Mouse (Mus musculus): ENCODE results near the gene Cdiptos.

Gene Cdiptos

DNA sequence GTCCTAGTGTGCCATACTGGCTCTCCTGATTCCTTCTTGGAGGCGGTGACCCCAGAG, 177 bp downstream of the Cdiptos start, which contains the start of gene Cdipt:
Gene Cdipt, plus strand, starts transcription at position 22 of the 57 bp plus-strand sequence.
- DNase-seq (ENCODE audit: low read depth, low spot score) = no peak

DNA sequence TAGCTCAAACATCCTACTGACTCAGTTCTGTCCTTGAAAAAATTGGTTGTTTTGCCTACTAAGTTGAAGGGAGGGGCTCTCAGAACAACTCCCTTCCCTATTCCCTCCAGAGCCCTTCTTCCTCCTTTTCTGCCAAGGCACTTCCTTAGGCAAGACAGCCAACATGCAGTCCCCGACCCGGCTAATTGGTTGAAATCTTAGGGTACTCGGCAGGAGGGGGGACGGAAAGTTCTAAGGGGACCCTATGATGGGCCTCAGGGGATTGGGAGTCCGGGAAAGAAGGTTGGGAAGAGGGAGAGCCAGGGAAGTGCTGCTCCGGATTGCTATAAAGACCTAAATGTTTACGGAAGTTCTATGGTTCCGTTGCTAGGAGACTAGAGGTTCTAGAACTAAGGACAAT, 405 bp downstream of the Cdiptos start:
- no peak for DNase-seq (ENCODE audit: low read depth, low spot score)

DNA sequence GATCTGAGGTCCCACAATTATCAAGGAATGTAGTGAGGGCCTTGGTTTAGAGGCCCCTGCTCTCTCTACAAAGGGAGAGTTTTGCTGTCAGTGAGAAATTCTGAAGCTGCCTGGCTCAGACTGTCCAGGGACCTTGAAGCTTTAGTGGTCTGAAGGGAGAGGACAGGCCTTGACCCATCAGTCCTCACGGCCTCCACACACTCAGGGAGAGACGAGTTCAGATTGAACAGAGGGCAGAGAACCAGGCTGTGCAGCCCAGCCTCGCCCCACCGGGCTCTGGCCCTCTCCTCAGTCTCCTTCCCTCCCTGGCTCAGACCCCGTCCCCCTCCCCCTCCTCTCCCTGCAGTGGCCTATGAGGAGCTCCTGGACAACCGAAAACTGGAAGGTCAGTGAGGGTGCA, 8.5 kb downstream of the Cdiptos start:
- DNase-seq (ENCODE audit: low read depth, low spot score) = no peak

DNA sequence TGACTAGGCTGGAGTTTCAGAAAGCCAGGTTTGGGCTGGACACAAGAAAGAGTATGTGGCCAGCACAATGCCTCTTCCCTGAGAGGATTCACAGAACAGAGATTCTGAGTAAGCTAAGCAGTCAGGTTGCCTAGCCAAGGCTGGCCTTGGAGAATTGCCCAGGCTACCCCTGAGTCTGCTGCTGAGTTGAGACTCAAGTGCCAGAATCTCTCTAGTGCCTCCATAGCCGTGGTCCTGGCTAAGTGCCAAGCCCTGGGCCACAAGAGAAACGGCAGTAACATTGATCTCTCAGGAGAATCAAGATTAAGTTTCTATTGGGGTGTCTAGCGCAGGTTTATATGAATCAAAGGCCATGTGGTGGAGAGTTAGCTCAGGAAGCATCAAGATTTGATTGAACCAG, 10.3 kb downstream of the Cdiptos start:
- DNase-seq (ENCODE audit: low read depth, low spot score) = no peak

DNA sequence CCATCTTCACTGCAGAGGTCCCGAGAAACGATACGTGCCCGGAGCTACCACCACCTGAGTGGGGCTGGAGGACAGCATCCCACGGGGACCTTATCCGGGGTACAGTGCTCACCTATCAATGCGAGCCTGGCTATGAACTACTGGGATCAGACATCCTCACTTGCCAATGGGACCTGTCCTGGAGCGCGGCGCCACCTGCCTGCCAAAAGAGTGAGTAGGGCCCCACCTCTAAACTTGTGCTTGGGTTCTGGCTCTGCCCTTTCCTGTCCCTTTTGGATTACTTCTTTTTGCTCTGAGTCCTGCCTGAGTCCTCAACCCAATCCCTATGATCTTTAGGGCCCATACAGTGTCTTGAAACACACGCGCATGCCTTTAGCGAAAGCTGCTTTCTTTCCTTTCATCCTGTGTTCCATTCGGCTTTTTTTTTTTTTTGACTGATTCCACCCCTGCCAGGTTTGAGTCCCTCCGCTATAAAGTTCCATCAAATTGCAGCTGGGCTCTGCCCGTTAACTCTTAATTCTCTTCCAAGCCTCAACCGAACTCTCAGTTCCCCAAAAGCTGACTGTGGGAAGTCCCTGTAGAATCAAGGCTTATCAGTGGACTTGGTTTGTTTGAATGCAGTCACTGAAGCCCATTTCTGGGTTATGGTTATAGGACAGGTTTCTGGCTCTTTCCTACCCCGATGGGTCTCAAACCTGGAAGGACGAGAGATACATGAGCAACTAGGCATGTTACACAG, 12.2 kb downstream of the Cdiptos start:
- DNase-seq (ENCODE audit: low read depth, low spot score) = no peak

DNA sequence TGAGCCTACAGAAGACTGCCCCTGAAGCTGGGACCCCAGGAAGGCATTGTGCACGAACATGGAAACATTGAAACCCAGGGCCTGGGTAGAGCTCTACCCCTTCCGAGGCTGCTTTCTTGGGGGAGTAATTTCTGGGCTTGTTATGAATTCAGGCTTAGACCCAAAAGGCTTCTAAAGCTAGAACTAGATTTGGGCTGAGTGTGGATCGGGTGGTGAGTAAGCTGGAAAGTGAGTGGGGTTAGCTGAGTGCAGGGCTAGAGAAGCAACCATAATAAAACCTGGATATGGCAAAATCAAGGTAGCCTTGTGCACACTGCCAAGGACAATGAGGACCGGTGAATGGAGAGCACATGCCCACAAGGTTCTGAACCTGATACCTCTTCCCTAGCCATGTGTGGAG, 13.9 kb downstream of the Cdiptos start:
- no peak for DNase-seq (ENCODE audit: low read depth, low spot score)

DNA sequence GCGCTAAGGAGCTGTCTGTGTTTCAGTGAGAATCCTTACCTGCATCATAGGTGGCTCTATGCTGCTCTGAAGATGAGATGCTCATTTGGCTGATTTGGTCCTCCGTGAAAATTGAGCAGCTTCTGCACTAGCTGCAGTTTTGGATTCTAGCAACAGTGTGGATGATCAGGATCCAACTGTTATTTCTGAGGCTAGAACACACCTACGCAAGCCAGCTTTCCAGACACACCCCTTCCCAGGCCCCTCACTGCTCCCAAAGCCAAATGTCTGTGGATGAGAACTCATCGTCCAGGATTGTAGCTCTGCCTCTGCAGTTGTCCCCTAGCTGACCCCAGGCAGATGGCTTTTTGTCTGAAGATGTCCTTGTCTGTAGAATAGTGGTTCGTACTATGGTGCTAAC, 14.8 kb downstream of the Cdiptos start:
- peak; percentile 52 for DNase-seq (ENCODE audit: low read depth, low spot score)

DNA sequence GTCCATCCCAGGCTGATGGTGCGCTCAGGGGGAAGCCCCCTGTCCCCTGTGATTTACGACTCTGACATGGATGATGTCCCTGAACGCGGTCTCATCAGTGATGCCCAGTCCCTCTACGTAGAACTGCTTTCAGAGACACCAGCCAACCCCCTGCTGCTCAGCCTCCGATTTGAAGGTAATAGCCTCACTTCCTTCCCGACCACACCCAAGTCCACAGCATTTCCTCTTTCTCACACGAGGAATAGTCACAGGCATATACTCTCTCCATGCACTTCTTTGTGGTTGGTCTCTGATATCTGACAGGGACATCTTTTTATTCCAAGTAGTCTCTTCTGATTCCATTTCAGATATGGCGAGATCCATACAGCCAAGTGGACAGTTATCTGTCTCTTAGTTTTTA, 16.1 kb downstream of the Cdiptos start:
- DNase-seq (ENCODE audit: low read depth, low spot score) = no peak

DNA sequence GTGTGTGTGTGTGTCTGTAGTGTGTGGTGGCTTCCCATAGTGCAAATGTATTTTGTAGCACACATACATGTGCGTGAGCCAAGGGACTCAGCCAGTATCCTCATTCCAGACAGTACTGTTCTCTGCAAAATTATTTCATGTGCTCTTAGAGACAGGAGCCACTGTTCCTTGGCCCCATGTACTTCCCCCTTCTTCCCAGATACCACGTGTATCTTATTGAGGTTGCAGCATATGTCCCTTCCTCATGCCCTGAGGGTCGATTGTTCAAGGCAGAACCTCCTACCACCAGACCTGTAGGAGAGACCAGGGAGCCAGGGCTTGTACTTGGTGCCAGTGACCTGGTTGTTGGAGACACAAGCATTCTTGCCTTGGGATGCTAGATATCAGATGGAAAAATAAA, 20.8 kb downstream of the Cdiptos start:
- no peak for DNase-seq (ENCODE audit: low read depth, low spot score)

DNA sequence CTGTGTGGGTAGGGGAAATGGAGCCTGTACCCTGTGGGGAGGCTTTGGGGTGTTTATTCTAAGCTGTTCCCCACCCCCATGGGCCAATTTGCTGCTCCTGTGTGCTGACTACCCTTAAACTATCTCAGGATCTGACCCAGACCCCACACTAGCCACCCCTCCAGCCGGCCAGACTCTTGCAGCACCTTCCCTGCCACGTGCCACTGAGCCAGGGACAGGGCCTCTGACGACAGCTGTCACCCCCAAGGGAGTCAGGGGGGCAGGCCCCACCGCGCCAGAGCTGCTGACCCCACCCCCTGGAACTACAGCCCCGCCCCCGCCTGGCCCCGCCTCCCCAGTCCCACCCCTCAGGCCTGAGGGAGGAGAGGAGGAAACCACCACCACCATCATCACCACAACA, 23.3 kb downstream of the Cdiptos start:
- no peak for DNase-seq (ENCODE audit: low read depth, low spot score)

DNA sequence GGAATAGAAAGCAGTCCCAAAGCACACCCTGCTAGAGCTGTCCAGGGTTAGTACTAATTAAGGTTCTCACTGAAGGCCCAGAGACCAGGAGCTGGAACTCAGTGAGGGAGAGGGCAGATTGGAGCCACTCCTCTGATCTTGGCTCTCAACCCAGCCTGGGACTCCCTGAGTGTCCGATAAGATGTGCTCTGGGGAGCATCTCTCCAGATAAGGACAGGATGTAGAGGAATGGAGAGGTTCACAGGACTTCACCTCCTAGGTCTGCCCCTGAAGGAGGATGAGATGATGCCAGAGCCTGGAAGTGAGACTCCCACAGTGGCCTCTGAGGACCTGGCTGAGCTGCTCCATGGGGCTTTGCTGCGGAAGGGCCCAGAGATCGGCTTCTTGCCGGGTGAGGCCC, 24.2 kb downstream of the Cdiptos start:
- DNase-seq (ENCODE audit: low read depth, low spot score) = no peak

DNA sequence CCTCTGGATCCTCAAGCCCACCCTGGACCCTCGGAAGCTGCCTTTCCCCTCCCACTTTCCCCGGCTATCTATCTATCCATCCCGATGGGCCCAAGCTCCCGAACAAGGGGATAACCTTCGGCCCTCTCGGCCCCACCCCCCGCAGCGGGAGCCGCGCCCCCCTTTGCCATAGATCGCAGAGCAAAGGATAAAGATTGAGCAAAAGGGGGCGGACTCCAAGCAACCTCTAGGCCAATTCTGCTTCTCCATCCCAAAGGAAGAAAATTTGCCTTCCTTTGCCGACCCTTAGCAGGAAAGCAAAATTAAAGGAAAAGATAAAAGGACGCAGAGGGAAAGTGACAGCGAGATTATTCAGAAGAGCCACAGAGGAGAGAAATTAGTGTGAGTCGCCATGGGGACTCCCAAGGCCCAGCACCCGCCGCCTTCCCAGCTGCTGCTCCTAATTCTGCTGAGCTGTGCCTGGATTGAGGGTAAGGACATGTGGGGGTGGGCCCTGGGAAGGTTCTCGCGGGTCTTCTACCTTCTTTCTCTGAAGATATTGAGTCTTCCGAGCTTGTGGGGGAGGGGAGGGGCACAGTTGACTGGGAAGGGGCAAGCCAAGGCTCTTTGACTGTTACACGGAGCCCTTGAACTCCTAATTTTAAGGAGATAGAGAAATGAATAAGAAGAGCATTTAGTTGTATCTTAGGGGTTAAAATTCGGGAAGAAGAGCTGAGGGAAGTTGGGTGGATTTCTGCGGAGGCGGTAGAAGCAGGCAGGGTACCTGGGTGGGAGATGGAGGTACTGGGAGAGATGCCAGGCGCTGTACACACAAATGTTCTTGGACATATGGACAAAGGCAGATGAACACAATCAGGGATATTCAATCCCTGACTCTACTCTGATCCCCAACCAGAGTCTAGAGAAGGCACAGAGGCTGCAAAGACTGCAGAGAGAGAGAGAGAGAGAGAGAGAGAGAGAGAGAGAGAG, 25.0 kb downstream of the Cdiptos start:
- DNase-seq (ENCODE audit: low read depth, low spot score) = no peak

DNA sequence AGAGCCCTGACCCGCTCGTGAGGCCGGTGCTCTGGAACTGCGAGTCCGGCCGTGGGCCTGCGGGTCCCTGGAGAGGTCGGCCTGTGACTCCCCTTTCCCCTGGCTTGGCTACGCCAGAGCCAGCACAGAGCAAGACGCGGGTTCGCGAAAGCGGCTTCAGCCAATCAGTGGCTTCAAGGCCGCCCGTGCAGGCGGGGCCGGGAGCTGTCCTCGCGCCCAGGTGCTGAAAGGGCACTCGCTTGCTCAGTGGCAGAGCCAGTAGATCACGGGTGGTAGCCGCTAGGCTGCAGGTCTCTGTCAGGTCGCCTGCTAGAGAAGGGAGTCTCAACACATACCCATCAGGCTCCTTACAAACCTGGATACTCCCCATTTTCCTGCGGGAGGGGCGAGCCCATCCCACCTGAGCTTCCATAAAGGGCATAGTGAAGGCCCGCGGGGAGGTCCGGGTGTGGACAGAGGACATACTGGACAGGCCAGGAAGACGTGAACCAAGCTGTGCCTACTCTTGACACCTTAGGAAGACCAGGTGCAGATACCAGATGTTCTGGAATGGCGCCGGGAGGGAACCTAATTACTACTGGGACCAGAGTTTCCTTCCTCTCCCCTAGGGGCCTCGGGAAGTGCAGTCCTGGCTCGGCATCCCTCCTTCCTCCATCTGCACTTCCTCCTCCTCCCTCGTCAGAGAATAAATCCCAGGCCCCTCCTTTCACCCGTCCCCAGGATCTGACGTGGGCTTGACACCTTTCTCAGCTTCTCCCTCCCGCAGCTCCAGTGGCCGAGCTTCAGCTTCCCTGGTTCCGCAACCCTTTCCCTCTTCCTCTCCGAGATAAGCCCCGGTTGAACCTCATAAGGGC, 25.9 kb downstream of the Cdiptos start, which contains the start of gene Sez6l2:
Gene Sez6l2, plus strand, starts transcription at position 771 of the 854 bp plus-strand sequence.
- peak; percentile 93 for DNase-seq (ENCODE audit: low read depth, low spot score)

DNA sequence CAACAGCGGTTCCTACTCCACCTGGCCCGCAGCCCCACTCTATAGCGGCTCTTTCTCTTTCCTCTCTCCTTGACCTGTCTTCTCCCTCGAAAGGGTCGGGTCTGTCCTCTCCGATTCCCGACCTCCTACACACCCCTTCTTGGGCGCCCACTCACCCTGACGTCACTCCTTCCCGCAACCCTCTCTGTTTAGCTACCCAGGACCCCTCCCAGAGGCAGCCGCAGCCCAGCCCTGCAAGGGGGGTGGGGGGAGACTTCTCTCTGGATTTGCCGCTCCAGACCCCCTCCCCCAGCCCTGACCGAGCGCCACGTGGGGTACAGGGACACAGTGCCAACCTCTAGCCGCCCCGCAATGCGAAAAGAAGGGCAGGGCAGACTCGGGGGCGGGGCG, 26.5 kb downstream of the Cdiptos start, which contains the start of gene Asphd1:
Gene Asphd1, minus strand, starts transcription at position 180 of the 390 bp plus-strand sequence.
- DNase-seq (ENCODE audit: low read depth, low spot score) = no peak

DNA sequence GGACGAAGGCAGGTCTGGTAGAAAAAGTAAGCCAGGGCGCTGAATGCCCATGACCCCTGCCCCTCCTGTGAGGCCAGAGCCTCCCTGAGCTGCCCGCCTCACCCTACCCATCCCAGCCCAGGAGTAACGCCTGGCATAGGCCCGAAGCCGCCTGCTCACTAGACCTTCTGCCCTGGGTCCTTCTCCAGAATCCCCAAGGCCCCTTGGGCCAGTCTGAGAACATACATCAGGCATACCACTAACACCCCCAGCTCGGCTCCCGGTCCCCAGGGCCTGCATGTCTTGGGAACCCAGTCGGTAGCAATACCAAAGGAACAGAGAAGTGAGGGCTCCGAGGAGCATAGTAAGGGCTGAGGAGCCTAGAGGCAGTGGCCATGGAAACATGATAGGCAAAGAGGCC, 27.3 kb downstream of the Cdiptos start:
- DNase-seq (ENCODE audit: low read depth, low spot score) = no peak

DNA sequence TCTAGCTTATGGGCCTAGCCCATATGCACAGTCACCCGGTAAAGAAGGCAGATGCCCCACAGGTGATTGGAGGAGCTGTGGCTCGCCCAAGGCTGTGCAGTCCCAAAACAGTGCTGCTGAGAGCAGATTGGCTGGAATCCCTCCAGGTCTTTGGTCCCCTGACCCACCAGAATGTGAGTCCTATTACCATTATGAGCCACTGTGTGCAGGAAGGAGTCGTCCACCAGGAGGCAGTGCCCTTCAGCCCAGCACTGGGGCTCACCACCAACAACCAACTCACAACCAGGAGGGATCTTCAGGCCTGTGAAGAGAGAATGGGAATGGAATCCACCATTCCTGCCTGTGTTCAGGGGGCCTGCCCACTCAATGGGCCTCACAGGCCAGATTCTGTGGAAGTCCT, 29.4 kb downstream of the Cdiptos start:
- no peak for DNase-seq (ENCODE audit: low read depth, low spot score)

DNA sequence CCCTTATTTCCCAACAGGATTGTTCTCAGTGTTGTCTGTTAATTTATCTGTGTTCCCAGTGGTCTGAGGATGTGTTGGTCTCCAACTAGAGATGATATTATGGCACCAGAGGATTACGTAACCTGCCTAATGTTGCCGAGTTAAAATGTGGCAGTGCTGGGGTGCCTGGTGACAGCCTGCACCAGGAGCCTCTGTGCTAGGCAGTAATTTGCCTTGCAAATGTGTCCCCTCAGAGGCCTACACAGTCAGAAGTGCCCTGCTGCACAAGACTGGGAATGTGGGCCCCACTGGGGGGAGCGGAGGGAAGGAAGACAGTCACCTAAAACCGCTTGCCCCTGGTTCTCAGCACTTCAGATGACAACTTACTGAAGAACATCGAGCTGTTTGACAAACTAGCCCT, 34.1 kb downstream of the Cdiptos start:
- peak; percentile 62 for DNase-seq (ENCODE audit: low read depth, low spot score)

DNA sequence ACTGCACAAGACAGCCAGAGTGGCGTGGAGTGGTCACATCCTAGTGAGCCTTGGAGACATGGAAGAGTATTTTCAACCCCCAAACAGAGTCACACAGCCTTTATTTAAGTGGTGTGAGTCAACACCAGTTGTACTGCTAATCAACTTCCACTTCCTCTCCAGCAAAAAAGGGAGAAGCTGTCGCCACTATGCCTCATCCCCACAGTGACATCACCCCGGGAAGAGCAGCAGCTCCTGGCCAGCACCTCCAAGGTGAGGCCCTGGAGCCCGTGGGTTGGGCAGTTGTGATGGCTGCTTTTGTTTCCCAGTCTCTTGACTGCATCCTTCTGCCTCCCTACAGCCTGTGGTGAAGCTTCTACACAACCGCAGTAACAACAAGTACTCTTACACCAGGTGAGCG, 34.7 kb downstream of the Cdiptos start:
- no peak for DNase-seq (ENCODE audit: low read depth, low spot score)

DNA sequence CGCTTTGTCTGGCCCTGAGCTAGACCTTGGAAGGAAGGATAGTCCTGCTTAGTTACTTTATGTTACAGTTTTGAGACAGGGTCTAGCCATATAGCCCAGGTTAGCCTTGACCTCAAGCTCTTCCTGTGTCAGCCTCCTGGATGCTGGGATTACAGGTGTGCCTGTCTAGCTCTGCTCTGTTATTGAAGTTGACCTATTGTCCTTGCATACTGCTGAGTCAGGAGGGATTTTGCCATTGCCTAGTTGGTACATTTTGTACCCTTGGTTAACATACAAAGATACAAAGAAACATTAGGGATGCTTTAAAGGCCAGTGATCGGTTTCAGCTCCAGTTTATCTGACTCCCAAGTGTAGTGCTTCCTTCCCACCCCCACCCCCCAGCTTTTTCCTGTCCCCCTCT, 43.2 kb downstream of the Cdiptos start:
- no peak for DNase-seq (ENCODE audit: low read depth, low spot score)

DNA sequence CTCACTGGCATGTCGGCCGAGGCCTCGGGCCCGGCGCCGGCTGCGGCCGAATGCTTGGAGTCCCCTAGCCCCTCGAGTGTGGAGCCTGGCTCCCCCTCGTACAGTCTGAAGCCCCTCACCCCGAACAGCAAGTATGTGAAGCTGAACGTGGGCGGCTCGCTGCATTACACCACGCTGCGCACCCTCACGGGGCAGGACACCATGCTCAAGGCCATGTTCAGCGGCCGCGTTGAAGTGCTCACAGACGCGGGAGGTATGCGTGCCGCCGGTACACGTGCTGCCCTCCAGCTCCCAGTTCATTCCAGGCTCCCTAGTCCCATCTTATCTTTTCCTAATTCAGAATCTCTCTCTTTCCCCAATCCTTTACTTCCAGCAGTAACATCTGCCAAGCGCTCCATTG, 46.9 kb downstream of the Cdiptos start:
- DNase-seq (ENCODE audit: low read depth, low spot score) = no peak

DNA sequence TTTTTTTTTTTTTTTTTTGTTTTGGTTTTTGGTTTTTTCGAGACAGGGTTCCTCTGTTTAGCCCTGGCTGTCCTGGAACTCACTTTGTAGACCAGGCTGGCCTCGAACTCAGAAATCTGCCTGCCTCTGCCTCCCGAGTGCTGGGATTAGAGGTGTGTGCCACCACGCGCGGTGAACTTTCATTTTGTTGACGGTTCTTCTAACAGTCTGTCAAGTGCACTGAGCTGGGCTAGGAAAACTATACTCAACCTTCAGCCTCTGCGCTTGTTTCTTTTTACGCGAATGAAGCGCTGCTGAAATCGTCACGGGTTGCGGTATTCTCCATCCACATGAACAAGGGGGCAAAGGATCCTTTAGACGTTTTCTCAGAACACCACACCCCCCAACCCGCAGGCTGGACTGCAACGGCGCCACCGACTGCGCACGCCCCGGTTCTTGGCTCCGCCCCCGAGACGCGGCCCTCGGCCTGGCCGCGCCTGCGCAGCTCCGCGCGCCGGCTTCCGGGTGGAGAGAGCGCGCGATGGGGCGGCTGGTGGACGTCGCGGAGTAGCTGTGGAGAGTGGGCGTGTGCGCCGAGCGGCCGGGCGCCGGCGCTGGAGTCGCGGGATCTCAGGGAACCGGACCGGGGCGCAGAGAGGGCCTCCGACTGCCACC, 47.4 kb downstream of the Cdiptos start, which contains the start of gene Kctd13:
Gene Kctd13, plus strand, starts transcription at position 496 of the 654 bp plus-strand sequence.
- DNase-seq (ENCODE audit: low read depth, low spot score) = peak; percentile 70

DNA sequence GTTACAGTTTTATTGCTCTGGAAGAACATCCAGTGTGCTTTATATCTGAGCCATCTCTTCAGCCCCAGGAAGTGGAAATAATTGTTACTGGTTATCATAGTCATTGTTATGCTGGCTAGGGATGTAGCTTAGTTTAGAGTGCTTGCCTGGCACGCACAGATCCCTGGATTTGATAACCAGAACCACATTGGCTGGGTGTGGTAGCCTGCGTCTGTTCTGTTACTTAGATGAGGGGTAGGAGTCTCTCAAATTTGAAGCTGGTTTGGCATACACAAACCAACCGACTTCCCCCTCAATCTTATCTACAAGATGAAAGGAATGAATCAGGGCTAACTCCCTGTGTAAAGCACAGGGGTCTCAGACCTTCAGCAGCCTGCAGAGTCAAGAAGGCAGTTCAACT, 49.6 kb downstream of the Cdiptos start:
- DNase-seq (ENCODE audit: low read depth, low spot score) = no peak
